Mouse (Mus musculus): ENCODE data around the gene Creb5.
A peak's percentile ranks its signal among the peaks of the same experiment; 100 is the strongest.
"Not testable (repeated sequence)": the region's sequence is repeated elsewhere in the genome, so short reads cannot be mapped to it uniquely, and the experiment has no call there.

The Creb5 gene

DNA sequence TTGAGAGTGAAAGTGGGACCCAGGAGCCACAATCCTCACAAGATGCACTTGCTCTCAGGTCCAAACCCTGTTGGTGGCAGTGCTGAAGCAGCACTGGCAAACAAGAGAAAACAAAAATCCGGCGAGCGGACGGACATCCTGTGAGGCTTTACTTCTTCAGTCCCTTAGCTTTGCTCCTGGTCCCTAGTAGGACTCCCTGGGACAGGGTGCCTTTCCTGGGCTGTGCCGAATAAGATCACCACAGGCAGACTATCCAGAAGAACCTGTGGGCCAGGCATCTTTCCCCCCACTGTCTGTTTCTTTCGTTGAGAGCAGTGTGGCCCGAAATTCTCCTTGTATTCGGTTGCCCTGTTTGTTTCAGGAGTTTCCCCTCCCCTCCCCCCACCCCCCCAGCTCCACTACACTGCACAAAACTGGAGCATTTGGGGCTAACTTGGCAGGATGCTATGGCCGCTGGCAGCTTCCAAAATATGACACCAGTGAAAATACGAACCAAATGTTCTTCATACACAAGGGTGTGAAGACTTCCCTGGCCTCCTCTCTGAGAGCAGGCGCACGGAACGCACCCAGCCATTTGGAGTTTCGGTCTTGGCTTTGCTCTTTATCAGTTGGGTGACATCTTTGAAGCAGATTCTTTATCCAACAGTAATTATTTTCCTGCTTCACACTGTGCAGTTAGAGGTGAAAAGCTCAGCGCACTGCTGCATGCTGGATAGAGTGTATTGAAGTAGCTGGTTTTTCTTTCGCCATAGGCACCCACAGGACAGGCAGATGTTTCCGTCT lies 32.7 kb downstream of the Creb5 start:
- DNase-seq (ENCODE audit: low spot score) = no peak

DNA sequence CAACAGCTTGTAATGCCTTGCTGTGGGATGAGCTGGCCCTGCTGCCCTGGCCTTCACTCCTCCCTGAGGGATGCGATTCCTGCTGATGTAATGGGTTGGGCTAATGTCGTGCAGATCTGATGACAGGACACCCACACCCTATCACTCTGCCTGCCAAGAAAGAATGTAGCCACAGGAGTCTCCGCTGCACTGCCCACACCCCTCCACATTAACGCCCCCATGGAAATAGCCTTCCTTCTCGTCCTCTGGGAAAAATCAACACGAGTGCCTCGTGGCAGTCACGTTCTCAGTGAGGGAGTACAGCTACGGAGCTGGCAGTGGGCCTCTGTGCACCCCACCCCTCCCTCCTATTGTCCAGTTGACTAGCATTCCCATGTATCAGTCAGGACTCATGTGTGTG lies 50.3 kb downstream of the Creb5 start:
- DNase-seq (ENCODE audit: low spot score) = peak; percentile 14

DNA sequence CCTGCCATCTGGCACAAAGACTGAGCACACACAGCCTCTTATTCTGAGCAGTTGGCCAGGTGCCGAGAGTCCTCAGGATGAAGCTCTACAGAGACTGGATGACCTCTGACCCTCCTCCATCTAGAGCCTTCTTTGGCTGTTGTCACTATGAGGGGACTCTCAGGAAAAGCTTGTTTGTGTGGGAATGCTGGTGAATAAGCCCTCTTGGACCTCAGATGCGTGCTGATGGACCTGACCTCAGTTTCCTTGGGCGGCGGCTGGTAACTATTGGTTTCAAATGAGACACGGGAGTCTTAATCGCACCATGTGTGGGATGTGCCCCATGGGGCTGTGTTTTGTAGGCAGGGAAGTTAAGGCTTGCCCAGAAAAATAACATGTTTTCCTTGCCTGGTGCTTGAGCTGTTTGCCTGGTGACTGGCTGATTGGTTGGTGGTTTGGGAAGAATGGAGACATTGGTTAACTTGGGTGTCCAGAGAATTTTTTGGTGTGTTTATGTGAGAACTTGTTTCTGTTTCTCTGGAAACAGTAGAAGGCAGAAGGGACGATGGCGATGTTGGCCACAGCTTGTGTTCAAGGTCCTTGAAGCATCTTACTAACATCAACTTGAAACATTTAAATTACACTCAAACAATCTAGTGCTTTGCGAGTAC lies 65.4 kb downstream of the Creb5 start:
- DNase-seq (ENCODE audit: low spot score) = no peak

DNA sequence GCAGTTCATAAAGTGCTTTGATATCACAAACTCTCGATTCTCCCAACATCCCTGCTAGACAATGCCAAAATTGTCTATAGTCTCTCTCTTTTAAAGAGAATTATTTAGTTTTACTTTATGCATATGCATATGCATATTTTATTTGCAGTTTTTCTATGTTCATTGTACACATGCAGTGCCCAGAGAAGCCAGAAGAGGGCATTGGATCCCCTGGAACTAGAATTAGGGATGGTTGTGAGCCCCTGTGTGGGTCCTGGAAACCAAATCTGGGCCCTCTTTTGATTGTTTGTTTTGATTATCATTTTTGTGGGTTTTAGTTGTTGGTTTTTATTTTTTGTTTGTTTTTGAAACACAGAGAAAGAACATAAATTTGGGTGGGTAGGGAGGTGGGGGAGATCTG lies 69.3 kb downstream of the Creb5 start:
- DNase-seq (ENCODE audit: low spot score) = no peak

DNA sequence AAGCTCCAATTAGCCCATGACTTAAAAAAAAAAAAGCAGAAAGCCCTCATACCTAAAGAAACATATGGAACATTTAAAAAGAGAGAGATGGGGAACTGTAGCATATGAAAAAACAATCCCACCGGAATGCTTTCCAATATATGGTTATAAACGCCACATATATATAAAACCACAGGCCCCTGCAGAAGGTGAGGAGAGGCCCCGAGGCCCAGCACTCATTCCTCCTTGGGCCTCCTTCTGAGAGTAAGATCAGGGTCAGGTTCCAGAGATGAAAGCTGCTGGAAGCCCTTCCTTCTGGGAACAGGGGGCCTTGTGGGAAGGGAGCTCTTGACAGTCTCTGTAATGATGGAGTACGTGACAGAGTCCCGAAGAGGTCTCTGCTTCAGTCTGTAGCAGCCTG lies 76.5 kb downstream of the Creb5 start:
- no peak for DNase-seq (ENCODE audit: low spot score)

DNA sequence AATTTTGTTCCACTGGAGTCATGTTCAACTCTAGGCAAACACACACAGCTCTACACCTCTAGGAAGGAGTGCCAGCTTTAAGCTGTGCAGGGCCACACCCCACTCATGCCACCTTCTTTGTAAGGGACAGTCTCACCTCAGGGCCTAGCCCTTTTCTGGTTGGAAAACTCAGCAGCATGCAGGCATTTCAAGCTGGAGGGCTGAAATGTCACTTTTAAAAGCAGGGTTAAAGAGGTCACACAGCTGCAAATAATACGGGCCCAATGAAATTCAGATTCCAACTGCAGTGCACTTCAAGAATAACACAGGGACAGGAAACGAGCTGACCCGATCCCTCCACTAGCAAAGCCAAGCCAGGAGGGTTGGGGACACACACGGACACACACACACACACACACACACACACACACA lies 76.9 kb downstream of the Creb5 start:
- DNase-seq (ENCODE audit: low spot score) = no peak

DNA sequence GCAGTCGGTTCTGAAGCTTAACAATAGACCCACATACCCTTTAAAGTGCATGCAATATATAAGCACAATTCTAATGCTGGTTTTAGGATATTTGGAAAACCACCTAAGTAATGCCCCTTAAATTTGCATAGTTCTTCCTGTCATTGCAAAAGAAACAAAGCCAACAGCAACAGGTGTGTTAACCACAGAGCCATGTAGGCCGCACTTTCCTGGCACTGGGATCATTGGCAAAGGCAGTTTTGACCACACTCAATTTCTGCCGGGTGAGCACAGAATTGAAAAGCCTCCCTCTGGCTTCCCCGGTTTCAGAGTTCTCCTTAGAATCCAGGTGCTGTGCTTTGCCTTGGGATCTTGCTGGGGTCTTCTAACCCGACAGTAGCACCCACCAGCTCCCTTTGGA lies 82.1 kb downstream of the Creb5 start:
- DNase-seq (ENCODE audit: low spot score) = no peak

DNA sequence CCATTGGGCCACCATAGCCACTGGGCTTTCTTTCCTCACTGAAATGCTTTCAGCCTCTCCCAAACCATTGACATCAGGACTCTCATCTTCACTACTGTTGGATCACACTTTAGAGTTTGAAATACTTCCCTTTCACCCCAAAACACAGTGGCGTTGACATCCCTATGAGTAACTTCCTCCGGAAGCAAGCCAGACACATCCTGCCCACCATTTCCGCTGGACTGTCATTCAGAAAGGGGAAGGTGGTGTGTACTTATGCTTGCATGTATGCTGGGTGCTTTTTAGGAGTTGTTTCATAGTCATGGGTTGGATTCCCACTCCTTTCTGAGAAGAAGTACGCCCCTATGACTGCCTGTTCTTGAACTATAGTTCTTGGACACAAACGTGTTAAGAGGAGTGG lies 82.9 kb downstream of the Creb5 start:
- DNase-seq (ENCODE audit: low spot score) = peak; percentile 65

DNA sequence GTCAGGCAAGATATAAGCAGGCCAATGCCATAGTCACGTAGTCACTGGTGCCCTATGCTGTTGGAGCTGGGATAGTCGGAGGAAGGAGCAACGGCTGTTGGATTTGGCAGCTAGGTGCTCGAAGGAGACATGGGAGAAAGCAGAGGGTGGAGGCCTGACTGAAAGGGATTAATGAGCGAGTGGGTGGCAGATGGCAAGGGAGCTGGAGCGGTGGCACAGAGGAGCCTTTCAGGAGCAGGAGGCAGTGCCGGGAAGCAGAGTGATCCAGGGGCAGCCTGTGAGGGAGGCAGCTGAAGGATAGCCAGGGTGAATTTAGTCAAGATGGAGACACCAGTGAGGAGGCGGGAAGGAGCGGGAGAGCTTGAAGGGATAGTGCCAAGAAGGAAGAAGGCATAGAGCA lies 84.9 kb downstream of the Creb5 start:
- no peak for DNase-seq (ENCODE audit: low spot score)

DNA sequence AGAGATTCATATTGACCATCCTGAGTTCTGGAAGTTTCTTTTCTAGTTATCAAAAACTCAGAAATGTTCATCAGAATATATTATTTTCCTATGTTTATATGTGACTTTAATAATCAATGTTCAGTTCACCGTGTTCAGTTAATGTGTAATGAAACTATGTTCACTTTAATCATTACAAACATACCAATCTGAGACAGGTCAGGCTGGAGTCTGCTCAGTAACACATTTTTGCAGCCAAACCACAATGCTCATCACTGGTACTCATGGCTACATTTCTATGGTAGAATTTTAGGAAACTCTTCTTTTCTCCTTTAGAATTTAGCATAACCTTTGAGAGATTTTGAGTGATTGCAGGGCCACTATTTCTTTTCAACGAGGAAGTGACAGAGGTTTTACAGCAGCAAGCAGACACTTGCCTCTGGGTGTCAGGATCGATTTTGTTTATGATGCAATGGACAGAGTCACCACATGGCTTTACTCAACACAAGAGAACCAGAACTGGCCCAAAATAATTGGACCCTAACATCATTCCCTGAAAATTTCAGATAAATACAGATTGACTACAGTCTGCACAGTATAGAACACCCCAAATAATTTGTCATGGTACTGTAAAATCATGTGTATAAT lies 87.4 kb downstream of the Creb5 start:
- DNase-seq (ENCODE audit: low spot score) = no peak

DNA sequence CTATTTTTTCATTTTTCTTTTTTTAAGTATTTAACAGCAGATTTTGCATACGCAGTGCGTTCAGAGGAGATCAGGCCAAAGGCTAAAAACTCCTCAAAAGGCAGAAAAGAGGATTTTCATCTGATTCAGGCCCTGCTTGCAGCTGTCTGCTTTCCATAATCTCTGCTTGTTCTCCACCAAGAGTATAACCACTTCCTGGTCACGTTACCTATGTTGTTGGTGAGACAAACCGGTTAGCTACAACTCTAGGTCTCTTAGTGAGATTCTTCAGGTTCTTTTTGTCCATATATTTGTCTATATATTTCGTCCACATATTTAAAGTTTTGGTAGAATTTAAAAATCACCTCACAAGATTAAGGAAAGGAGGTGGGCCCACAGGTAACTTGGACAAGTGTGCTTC lies 102.2 kb downstream of the Creb5 start:
- DNase-seq (ENCODE audit: low spot score) = no peak

DNA sequence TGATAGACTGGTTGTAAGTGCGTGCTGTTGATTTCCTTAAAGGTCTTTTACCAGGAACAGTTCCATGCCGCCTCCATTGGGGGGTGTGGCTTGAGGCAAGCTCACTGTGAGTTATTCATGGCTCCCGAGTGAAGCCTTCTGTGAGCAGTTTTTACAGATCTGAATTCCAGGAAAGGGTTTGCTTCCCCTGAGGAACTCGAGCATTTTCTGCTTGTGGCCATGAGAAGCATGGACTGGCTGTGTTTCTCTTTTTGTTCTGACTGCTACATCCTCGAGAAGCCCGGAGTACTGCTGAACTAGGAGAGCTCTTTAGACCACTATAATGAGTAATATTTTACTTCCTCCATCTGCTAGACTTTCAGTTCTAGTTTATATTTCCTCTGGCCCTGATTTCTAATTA lies 103.3 kb downstream of the Creb5 start:
- peak; percentile 33 for DNase-seq (ENCODE audit: low spot score)

DNA sequence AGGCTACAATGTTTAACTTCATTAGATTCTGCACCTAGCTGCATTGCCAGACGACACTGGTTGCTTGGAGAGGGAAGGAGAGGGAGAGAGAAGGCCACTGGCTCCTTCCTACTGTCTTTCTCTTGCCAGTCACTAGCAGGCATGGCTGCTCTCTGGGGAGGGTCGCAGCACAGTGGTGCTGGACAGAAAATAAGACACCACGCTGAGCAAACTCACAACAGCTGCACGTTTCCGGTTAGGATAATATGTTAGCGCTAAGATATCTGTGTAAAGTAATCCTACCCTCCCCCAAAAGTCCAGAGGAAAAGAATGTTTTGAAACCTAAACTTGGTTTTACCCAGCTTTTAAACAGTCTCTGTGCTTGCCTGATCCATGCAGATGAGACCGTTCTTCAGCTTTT lies 107.0 kb downstream of the Creb5 start:
- no peak for DNase-seq (ENCODE audit: low spot score)

DNA sequence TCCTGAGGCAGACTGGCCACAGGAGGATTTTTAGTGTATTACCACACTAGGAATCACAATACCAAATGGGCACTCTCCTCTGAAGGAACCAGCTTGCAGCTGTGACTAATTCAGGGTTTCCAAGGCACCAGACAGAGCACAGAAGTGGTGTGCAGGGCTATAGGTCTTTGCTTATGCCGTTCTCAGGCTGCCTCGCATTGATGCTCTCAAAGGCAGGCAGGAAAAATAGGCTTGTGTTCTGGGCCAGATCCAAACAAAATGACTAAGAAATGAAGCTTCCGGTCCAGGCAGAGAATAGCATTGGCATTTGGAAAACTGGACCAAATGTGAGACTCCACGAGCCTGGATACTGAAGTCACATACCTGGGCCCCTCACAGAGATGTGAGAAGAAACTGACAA lies 108.1 kb downstream of the Creb5 start:
- DNase-seq (ENCODE audit: low spot score) = no peak

DNA sequence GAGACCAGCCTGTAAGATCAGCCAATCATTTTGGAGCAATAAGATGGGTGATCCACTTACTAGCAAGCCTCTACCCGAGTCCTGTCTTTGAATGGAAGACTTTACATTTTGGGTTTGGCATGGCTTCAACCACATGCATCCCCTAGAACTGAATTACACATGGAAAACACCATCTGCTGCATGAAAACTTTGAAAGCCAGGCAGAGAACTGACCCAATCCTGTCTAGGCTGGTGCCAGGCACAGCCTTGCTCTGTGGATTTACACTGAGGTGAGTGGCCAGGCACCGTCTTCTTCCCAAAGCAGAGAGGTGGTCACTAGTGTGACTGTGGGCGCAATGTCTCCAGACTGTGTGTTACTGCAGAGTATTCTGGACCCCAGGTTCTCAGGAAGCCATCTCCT lies 109.4 kb downstream of the Creb5 start:
- no peak for DNase-seq (ENCODE audit: low spot score)

DNA sequence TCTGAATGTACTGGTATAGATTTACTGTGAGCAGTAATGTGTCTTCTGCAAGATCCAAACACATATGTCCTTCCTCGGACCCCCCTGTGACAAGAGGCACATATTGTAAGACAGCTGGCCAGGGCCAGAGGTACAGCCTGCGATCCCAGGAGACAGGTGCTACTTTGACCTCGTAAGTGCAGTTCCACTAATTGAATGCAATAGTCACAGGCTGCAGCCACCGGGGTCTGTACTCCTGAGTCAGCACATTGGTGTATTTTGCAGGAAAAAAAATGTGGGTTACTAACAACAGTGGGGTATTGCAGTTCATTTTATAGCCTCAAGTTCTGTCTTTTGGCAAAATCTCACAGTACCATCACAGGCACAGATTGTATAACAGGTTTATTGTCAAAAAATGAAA lies 110.7 kb downstream of the Creb5 start:
- no peak for DNase-seq (ENCODE audit: low spot score)

DNA sequence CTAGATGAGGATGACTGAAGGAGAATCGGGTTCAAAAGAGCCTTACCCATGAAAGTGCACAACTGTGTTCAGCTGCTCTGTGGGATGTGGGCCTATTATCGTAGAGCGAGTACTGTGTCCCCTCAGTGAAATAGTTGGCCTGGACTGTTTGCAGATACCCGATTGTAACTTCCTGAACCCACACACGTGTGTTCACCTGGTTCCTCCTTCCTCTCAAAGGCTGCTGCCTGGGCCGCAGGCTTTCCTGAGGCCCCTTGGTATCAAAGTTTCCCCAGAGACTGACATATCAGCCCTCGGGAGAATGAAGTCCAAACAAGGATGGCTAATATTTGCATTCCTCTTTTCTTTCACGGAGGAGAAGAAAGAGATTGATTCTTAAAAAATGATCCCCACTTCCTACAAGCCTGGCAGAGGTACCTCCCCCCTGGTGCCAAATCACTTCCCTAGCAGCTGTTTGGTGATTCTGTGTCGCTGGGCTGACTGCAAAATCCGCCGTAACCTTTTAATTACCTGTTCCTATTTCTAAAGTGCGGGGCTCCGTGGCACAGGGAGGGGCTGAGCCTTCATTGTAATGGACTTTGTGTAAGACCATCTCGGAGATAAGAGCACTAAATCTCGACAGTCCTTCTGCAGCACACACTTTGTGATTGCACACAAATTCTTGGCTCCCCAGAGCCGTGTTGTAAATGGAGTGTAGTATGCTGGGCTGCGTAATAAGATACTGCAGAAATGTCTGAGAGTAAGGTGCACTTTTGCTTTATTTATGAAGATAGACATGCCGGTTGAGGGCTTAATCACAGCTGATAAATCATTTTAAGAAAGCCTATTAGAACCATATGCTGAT lies 111.4 kb downstream of the Creb5 start:
- no peak for DNase-seq (ENCODE audit: low spot score)

DNA sequence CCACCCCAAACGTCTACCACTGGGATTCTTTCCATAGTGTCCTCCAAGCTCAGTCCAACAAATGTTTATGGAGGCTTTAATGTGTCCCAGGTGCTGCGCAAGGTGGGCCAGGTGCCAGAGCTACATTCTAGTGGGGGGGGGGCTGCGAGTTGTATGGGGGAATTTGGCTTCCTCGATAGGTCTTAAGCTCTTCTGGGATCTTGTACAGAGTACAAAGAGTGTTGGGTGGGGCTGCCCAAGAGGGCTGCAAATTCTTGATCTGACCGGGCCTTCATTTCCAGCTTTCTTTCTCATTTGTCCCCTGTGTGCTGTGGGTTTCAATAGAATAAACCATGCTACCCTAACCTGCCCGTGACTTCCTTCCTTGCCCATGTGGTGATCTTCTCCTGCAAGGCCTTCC lies 114.3 kb downstream of the Creb5 start:
- DNase-seq (ENCODE audit: low spot score) = no peak

DNA sequence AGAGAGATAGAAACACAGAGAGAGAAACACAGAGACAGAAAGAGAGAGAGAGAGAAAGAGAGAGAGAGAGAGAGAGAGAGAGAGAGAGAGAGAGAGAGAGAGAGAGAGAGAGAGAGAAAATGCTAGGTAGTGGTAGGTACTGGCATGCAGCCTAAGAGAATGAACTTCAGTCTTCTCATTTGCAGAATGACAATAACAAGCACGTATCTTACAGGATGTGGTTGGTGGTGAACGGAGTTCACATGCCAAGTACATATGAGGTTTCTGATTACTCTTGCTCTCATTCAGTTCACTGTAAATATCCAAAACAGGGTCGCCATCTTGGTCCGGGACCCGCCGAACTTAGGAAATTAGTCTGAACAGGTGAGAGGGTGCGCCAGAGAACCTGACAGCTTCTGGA lies 115.5 kb downstream of the Creb5 start:
- not testable (repeated sequence) for DNase-seq (ENCODE audit: low spot score)

DNA sequence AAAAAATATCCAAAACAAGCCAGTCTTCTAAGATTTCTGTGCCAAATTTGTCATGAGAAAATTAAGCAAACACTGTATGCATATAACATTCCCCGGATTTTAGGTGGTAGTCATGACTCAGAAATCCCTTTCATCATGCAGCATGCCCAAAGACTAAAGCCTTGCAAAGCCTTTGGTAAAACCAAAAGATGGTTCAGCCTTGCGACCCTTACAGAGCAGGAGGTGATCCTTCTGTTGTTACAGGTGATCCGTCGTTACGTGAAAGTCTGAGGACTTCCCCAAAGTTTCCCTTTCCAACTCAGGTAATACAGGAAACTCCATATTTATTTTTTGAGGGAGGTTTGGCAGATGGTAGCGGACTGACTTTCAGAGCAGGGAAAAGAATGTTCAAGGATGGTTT lies 122.1 kb downstream of the Creb5 start:
- DNase-seq (ENCODE audit: low spot score) = no peak

DNA sequence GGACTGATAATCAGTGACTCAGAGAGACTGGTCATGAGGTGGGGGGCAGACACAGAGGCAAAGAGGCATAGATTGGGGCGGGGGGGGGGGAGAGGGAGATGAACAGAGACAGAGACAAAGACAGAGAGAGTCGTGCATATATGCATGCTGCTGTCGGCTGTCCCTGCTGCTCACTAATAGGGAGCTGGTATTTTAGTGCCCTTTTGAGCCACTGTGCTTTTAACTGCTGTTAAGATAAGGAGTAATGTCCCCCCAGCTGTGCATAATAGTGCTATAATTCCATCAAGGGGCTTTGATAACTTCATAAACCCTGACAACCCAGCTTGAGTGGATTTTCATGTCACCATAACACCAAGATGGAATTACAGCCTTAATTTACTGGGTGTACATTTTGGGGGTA lies 134.3 kb downstream of the Creb5 start:
- no peak for DNase-seq (ENCODE audit: low spot score)

DNA sequence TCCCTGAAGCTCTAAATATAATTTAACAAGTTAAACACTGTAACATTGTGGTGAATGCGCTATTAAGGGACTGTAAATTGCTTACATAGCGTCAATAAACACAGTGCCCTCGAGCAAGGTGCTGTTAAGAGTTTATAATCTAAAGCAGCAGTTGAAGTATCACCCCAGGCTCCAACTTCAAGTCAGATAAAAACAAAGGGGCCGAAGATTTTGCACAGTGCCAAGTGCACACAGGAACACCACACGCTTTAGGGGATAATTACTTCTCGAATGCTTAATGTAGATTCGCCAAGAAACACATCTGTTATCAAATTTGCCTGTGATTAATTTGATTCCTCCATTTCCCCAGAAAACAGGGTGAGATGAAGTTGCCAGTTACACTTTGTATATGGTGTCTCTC lies 142.3 kb downstream of the Creb5 start:
- no peak for DNase-seq (ENCODE audit: low spot score)

DNA sequence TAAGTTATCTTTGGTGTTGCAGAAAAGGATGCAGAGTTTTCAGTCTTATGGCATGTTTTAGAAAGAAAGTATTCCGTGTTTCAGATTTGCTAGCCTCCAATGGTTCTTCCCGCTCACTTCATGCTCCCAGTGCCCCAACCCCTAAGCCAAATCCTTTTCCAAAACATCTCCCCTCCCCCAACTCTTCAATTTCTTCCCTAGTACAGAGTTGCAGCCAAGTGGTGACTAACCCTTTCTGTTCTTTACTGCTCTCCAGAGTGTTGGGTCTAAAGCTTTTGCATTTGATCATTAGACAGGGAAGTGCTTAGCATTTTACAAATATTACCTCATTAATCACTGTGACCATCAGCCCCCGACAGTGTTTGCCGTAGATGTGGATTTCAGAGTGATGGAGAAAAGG lies 142.8 kb downstream of the Creb5 start:
- DNase-seq (ENCODE audit: low spot score) = no peak

Measured in lung, postnatal 25 days (tissue).